Mouse (Mus musculus) liver, embryonic 12.5 days (tissue): Measurements from ENCODE around the gene Nfia. TPM values are rescaled to one million over a fixed set of nuclear protein-coding genes. Genes with fewer than 3 reads are reported as not detected.

Source experiments
- ATAC-seq: fragments of 200-750 bp; cut with Nextera tagmentation; 2 replicates; pipeline ENCODE4 v1.8.0; 2017; ENCODE audit warnings: moderate number of reproducible peaks, mild to moderate bottlenecking, moderate library complexity
- H3K27ac ChIP-seq: fragments of 300-500 bp; sonication (generic); 2 replicates; pipeline ENCODE4 v1.5.1; 2016; ENCODE audit warnings: mild to moderate bottlenecking
- H3K27me3 ChIP-seq: fragments of 300-500 bp; sonication (generic); replicated peaks from 2 replicates; pipeline ENCODE4 v1.6.1; 2016; ENCODE audit warnings: mild to moderate bottlenecking, moderate library complexity
- H3K36me3 ChIP-seq: fragments of 300-500 bp; sonication (generic); 2 replicates; pipeline ENCODE4 v1.6.1; 2016; ENCODE audit warnings: mild to moderate bottlenecking, moderate library complexity
- H3K4me1 ChIP-seq: fragments of 300-500 bp; sonication (generic); 2 replicates; pipeline ENCODE4 v1.6.1; 2016
- H3K4me2 ChIP-seq: fragments of 300-500 bp; sonication (generic); 2 replicates; pipeline ENCODE4 v1.6.1; 2016; ENCODE audit warnings: mild to moderate bottlenecking, moderate library complexity
- H3K4me3 ChIP-seq: fragments of 300-500 bp; sonication (generic); 2 replicates; pipeline ENCODE4 v1.5.1; 2016; ENCODE audit warnings: mild to moderate bottlenecking, moderate library complexity
- H3K9ac ChIP-seq: fragments of 300-500 bp; sonication (generic); 2 replicates; pipeline ENCODE4 v1.6.1; 2016; ENCODE audit warnings: mild to moderate bottlenecking, moderate library complexity
- H3K9me3 ChIP-seq: fragments of 300-500 bp; sonication (generic); replicated peaks from 2 replicates; pipeline ENCODE4 v1.6.1; 2016; ENCODE audit warnings: mild to moderate bottlenecking, moderate library complexity
- WGBS: fragments of 180-500 bp; shearing (Covaris S2); methylation state at CpG from one replicate; pipeline ENCODE4 v1.1.7; 2016; ENCODE audit not compliant: insufficient replicate concordance; 5-methylcytosine and 5-hydroxymethylcytosine counted together
- polyA plus RNA-seq: library from polyadenylated mRNA; unstranded; fragments of >200 nt; fragmentation: Nextera tagmentation; extraction: Ambion mirVana; gene quantifications from 2 replicates; pipeline ENCODE4 v1.2.1, GENCODE M21; 2016

Nfia gene
- polyA plus RNA-seq, 1 experiment from 2014 or later = 3.8 TPM

- Histone ChIP-seq H3K4me3 (no peak overlapping the region), H3K27me3 (no peaks in the 10 kb centered on the region), H3K9ac (no peak overlapping the region), H3K27ac (no peak overlapping the region), H3K36me3 (no peaks in the 10 kb centered on the region), H3K9me3 (no peaks in the 10 kb centered on the region), H3K4me1 (no peaks in the 10 kb centered on the region), H3K4me2 (no peak overlapping the region)
- 78% methylated on average over 11 of the region's 11 CpGs for WGBS
- ATAC-seq = no peak
Measured at GRCm38 (mm10) chr4:97991395-97991794, 218.9 kb downstream of the Nfia start.

GRCm38 (mm10) chr4:97991880-97992279 lies 219.3 kb downstream of the Nfia start:
- Histone ChIP-seq H3K27me3 (no peaks in the 10 kb centered on the region), H3K27ac (no peak overlapping the region), H3K4me3 (no peak overlapping the region), H3K4me1 (no peaks in the 10 kb centered on the region), H3K9me3 (no peaks in the 10 kb centered on the region), H3K36me3 (no peaks in the 10 kb centered on the region), H3K4me2 (no peak overlapping the region), H3K9ac (no peak overlapping the region)
- no peak for ATAC-seq
- WGBS = 58% methylated on average over 3 of the region's 3 CpGs

- ATAC-seq = no peak
- Histone ChIP-seq H3K4me2 (no peak overlapping the region), H3K36me3 (no peaks in the 10 kb centered on the region), H3K9ac (no peak overlapping the region), H3K4me3 (no peak overlapping the region), H3K27ac (no peak overlapping the region), H3K4me1 (no peaks in the 10 kb centered on the region), H3K9me3 (no peaks in the 10 kb centered on the region), H3K27me3 (no peaks in the 10 kb centered on the region)
- 76% methylated on average over 8 of the region's 8 CpGs for WGBS
Measured at GRCm38 (mm10) chr4:97995911-97996712, 223.6 kb downstream of the Nfia start.

- Histone ChIP-seq H3K27ac (no peak overlapping the region), H3K27me3 (no peaks in the 10 kb centered on the region), H3K9me3 (no peaks in the 10 kb centered on the region), H3K4me1 (no peaks in the 10 kb centered on the region), H3K36me3 (no peaks in the 10 kb centered on the region), H3K4me3 (no peak overlapping the region), H3K4me2 (no peak overlapping the region), H3K9ac (no peak overlapping the region)
- 71% methylated on average over 11 of the region's 11 CpGs for WGBS
- no peak for ATAC-seq
Measured at GRCm38 (mm10) chr4:97997151-97997817, 224.8 kb downstream of the Nfia start.

- Histone ChIP-seq H3K4me3 (no peak overlapping the region), H3K27ac (no peak overlapping the region)
- 74% methylated on average over 5 of the region's 5 CpGs for WGBS
Measured at GRCm38 (mm10) chr4:98002206-98002605, 229.7 kb downstream of the Nfia start.

GRCm38 (mm10) chr4:98003323-98004107 lies 231.0 kb downstream of the Nfia start:
- ATAC-seq = no peak
- peak overlapping the region; percentile 62 for H3K27ac ChIP-seq
- no peaks in the 10 kb centered on the region for H3K9me3 ChIP-seq
- H3K27me3 ChIP-seq = no peaks in the 10 kb centered on the region
- no peaks in the 10 kb centered on the region for H3K36me3 ChIP-seq
- no peak overlapping the region for H3K4me2 ChIP-seq
- H3K4me3 ChIP-seq = no peak overlapping the region
- peaks cover 8% of the 10 kb centered on the region; the same call in 1 of the 2 replicates for H3K4me1 ChIP-seq
- no peak overlapping the region for H3K9ac ChIP-seq
- WGBS = 29% methylated on average over 12 of the region's 12 CpGs

More at GRCm38 (mm10) chr4:98002206-98002605, 229.7 kb downstream of the Nfia start:
- Histone ChIP-seq H3K9ac (no peak overlapping the region), H3K36me3 (no peaks in the 10 kb centered on the region), H3K4me1 (peaks cover 8% of the 10 kb centered on the region; the same call in 1 of the 2 replicates), H3K27me3 (no peaks in the 10 kb centered on the region), H3K4me2 (no peak overlapping the region), H3K9me3 (no peaks in the 10 kb centered on the region)
- ATAC-seq = no peak

GRCm38 (mm10) chr4:98004108-98004625 lies 231.6 kb downstream of the Nfia start:
- H3K4me3 ChIP-seq = no peak overlapping the region
- H3K27ac ChIP-seq = peak overlapping the region; percentile 62
- H3K36me3 ChIP-seq = no peaks in the 10 kb centered on the region
- peaks cover 8% of the 10 kb centered on the region; the same call in 1 of the 2 replicates for H3K4me1 ChIP-seq
- no peaks in the 10 kb centered on the region for H3K27me3 ChIP-seq
- WGBS = 22% methylated on average over 11 of the region's 11 CpGs
- peak; percentile 57; the same call in 1 of the 2 replicates for ATAC-seq
- H3K9ac ChIP-seq = no peak overlapping the region
- no peaks in the 10 kb centered on the region for H3K9me3 ChIP-seq
- H3K4me2 ChIP-seq = no peak overlapping the region

GRCm38 (mm10) chr4:98004986-98005385 lies 232.5 kb downstream of the Nfia start:
- WGBS = 67% methylated on average over 6 of the region's 6 CpGs
- H3K4me1 ChIP-seq = peaks cover 8% of the 10 kb centered on the region; the same call in 1 of the 2 replicates
- H3K9me3 ChIP-seq = no peaks in the 10 kb centered on the region
- no peak overlapping the region for H3K4me3 ChIP-seq
- no peak for ATAC-seq
- H3K27ac ChIP-seq = no peak overlapping the region
- no peak overlapping the region for H3K9ac ChIP-seq
- no peak overlapping the region for H3K4me2 ChIP-seq
- H3K36me3 ChIP-seq = no peaks in the 10 kb centered on the region
- H3K27me3 ChIP-seq = no peaks in the 10 kb centered on the region

- no peak for ATAC-seq
- WGBS = 61% methylated on average over 4 of the region's 4 CpGs
- Histone ChIP-seq H3K27ac (no peak overlapping the region), H3K36me3 (no peaks in the 10 kb centered on the region), H3K4me3 (no peak overlapping the region), H3K9me3 (no peaks in the 10 kb centered on the region), H3K4me2 (no peak overlapping the region), H3K4me1 (no peaks in the 10 kb centered on the region), H3K9ac (no peak overlapping the region), H3K27me3 (no peaks in the 10 kb centered on the region)
Measured at GRCm38 (mm10) chr4:98008814-98009368, 236.4 kb downstream of the Nfia start.

- H3K4me1 ChIP-seq = no peaks in the 10 kb centered on the region
- no peak overlapping the region for H3K27ac ChIP-seq
- 73% methylated on average over 2 of the region's 2 CpGs for WGBS
- H3K27me3 ChIP-seq = no peaks in the 10 kb centered on the region
- H3K4me3 ChIP-seq = no peak overlapping the region
- H3K36me3 ChIP-seq = no peaks in the 10 kb centered on the region
- H3K9ac ChIP-seq = no peak overlapping the region
- H3K4me2 ChIP-seq = no peak overlapping the region
- no peak for ATAC-seq
- no peaks in the 10 kb centered on the region for H3K9me3 ChIP-seq
Measured at GRCm38 (mm10) chr4:98009966-98010365, 237.4 kb downstream of the Nfia start.

- 77% methylated on average over 3 of the region's 3 CpGs for WGBS
- no peak overlapping the region for H3K27ac ChIP-seq
- ATAC-seq = no peak
- no peaks in the 10 kb centered on the region for H3K4me1 ChIP-seq
- no peaks in the 10 kb centered on the region for H3K27me3 ChIP-seq
- H3K9me3 ChIP-seq = no peaks in the 10 kb centered on the region
- no peaks in the 10 kb centered on the region for H3K36me3 ChIP-seq
- no peak overlapping the region for H3K9ac ChIP-seq
- H3K4me3 ChIP-seq = no peak overlapping the region
- no peak overlapping the region for H3K4me2 ChIP-seq
Measured at GRCm38 (mm10) chr4:98019811-98020210, 247.3 kb downstream of the Nfia start.
